ENCODE assay signal across 8 mouse cellular contexts in the genomic region with DNA sequence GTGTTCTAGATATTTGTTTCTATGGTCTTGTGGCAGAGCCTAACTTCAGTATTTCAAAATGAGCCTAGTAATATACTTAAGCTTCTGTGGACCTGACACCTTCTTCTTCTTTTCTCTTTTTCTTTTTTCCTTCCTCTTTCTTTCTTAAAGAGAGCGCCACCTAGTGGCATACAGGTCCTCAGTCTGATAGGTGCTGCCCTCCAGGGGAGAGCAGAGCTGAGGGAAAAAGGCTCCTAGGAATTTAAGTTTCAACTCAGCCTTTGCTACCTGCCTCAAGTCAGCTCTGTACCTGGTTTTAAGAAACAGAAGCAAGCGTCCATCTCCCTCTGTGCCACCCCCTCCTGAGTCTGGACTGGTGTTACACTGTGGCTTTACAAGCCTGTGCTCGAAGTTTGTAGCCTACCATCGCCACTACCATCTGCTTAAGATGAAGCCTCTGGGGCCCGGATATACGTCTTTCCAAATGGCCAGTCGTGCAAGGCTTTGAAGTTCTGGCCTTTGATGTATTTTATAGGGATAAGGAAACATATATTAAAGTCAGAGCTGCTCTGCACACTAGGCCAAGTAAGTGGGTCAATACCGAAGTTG.
DNase-seq lines count a peak whose midpoint lies in the region; ATAC-seq lines count a peak whose summit lies in the region.

No protein-coding gene starts in this region.

- H3K4me3 ChIP-seq in kidney, embryonic 16.5 days (ENCODE audit: low read length): no peak overlapping the region

- no peaks in the 10 kb centered on the region for H3K36me3 ChIP-seq in kidney, embryonic 16.5 days (ENCODE audit: insufficient read depth, low read length)

- H3K9ac ChIP-seq in kidney, embryonic 16.5 days (replicated peaks; ENCODE audit: low read length): no peak overlapping the region

- intact Hi-C loops in left cerebral cortex, postnatal 25 days (cut with DNase I): loop anchor here (1.0 to 10.0 kb wide), 2 partner anchors 193 to 860 kb away; no protein-coding TSS in a partner anchor
- intact Hi-C loops in left cerebral cortex, postnatal 36 days (cut with DNase I): loop anchor here (2.0 kb wide), 1 partner anchor 194 kb away; no protein-coding TSS in a partner anchor

- no peaks in the 10 kb centered on the region for H3K27me3 ChIP-seq in kidney, embryonic 16.5 days (ENCODE audit: insufficient read depth, low read length)

- 21% methylated on average over 8 of the region's 8 CpGs for WGBS in kidney, embryonic 16.5 days

- H3K9me3 ChIP-seq in kidney, embryonic 16.5 days (ENCODE audit: low read length): no peaks in the 10 kb centered on the region

- peak; percentile 57; the same call in 1 of the 2 replicates for ATAC-seq in kidney, embryonic 16.5 days (ENCODE audit: low FRiP score, low TSS enrichment)

- peak; percentile 33 for DNase-seq in adrenal gland, adult 2 months
- DNase-seq in adrenal gland, postnatal 25 days: no peak
- peak; percentile 24 to 42 for DNase-seq in left cerebral cortex, postnatal 25 days (ENCODE audit: low spot score in 2 of 2)
- no peak for DNase-seq in left cerebral cortex, postnatal 36 days (ENCODE audit: low spot score in 2 of 2)
- DNase-seq in cerebellum, adult 9-10 months: peak; percentile 28
- peak; percentile 36 for DNase-seq in lung, postnatal 25 days (ENCODE audit: low spot score)
- no peak for DNase-seq in frontal cortex, postnatal 10 days (ENCODE audit: low spot score in 2 of 2)

- no peak overlapping the region for H3K4me2 ChIP-seq in kidney, embryonic 16.5 days (replicated peaks; ENCODE audit: low read depth, low read length)

- no peak overlapping the region for H3K27ac ChIP-seq in kidney, embryonic 16.5 days (ENCODE audit: low read length)

- H3K4me1 ChIP-seq in kidney, embryonic 16.5 days (ENCODE audit: insufficient read depth, low read length): 0 out of 2 replicates have a peak, but pooled peaks cover 6% of the 10 kb centered on the region

Comparison
In these comparisons a context has a peak if more than half of its experiments do, and no peak if none do; other contexts are left out.
1. DNase-seq: peak in adrenal gland, adult 2 months (single experiment), left cerebral cortex, postnatal 25 days (2 of 2), cerebellum, adult 9-10 months (single experiment) and lung, postnatal 25 days (single experiment); none in adrenal gland, postnatal 25 days (single experiment), left cerebral cortex, postnatal 36 days (0 of 2) and frontal cortex, postnatal 10 days (0 of 2).